Mouse (Mus musculus) forebrain, postnatal 0 days (tissue): ENCODE data around the gene Mob3b. TPM values are rescaled to one million over a fixed set of nuclear protein-coding genes. Genes with fewer than 3 reads are reported as not detected.

ENCODE experiments used
- ATAC-seq: fragments of 200-750 bp; cut with Nextera tagmentation; 2 replicates; pipeline ENCODE4 v1.8.0; 2017; ENCODE audit warnings: mild to moderate bottlenecking, moderate library complexity
- DNase-seq: peaks from one replicate; pipeline ENCODE4 v3.0.0-alpha.2; 2015
- H3K27ac ChIP-seq: fragments of 300-500 bp; sonication (generic); 2 replicates; pipeline ENCODE4 v1.5.1; 2014; ENCODE audit warnings: low read depth, mild to moderate bottlenecking, antibody characterized with exemption, low read length, moderate library complexity, mixed read lengths
- H3K27me3 ChIP-seq: fragments of 300-500 bp; sonication (generic); 2 replicates; pipeline ENCODE4 v1.6.1; 2014; ENCODE audit warnings: mild to moderate bottlenecking, low read length, mixed read lengths; ENCODE audit not compliant: insufficient read depth
- H3K36me3 ChIP-seq: fragments of 300-500 bp; sonication (generic); 2 replicates; pipeline ENCODE4 v1.6.1; 2014; ENCODE audit warnings: mild to moderate bottlenecking, moderate library complexity; ENCODE audit not compliant: insufficient read depth
- H3K4me1 ChIP-seq: fragments of 300-500 bp; sonication (generic); 2 replicates; pipeline ENCODE4 v1.6.1; 2014; ENCODE audit warnings: antibody characterized with exemption; ENCODE audit not compliant: insufficient read depth
- H3K4me2 ChIP-seq: fragments of 300-500 bp; sonication (generic); 2 replicates; pipeline ENCODE4 v1.6.1; 2014; ENCODE audit warnings: low read depth, mild to moderate bottlenecking, moderate library complexity
- H3K4me3 ChIP-seq: fragments of 300-500 bp; sonication (generic); 2 replicates; pipeline ENCODE4 v1.5.1; 2014; ENCODE audit warnings: low read depth, low read length, mixed read lengths
- H3K9ac ChIP-seq: fragments of 300-500 bp; sonication (generic); 2 replicates; pipeline ENCODE4 v1.6.1; 2014; ENCODE audit warnings: mild to moderate bottlenecking
- H3K9me3 ChIP-seq: fragments of 300-500 bp; sonication (generic); 2 replicates; pipeline ENCODE4 v1.6.1; 2016; ENCODE audit warnings: low read length
- CTCF ChIP-seq: sonication (generic); IDR thresholded peaks from 2 replicates; pipeline ENCODE4 v1.5.1; 2016; ENCODE audit warnings: antibody characterized with exemption, control low read depth, low read depth
- WGBS: fragments of 180-500 bp; shearing (Covaris S2); extraction: QIAGEN DNeasy Blood & Tissue Kit; methylation state at CpG from one replicate; pipeline ENCODE4 v1.1.7; 2014; 5-methylcytosine and 5-hydroxymethylcytosine counted together
- polyA plus RNA-seq: library from polyadenylated mRNA; unstranded; fragments of >200 nt; fragmentation: Nextera tagmentation; extraction: Ambion mirVana; gene quantifications from 2 replicates; pipeline ENCODE4 v1.2.1, GENCODE M21; 2015
- total RNA-seq: library from RNA; depleted of rRNA; stranded (reverse); fragments of >200 nt; gene quantifications from 2 replicates; pipeline ENCODE4 v1.2.3, GENCODE M21; 2014

Gene Mob3b
- total and polyA plus RNA-seq, 2 experiments from 2014 or later = 3.0 to 4.3 TPM

GRCm38 (mm10) chr4:35148326-35148725, 9.0 kb downstream of the Mob3b start:
- no peaks in the 10 kb centered on the region for H3K27me3 ChIP-seq
- H3K4me3 ChIP-seq = no peak overlapping the region
- ATAC-seq = no peak
- no peaks in the 10 kb centered on the region for H3K36me3 ChIP-seq
- H3K9me3 ChIP-seq = no peaks in the 10 kb centered on the region
- no peak for DNase-seq
- no peak overlapping the region for H3K9ac ChIP-seq
- no peaks in the 10 kb centered on the region for H3K4me1 ChIP-seq
- TF ChIP-seq CTCF = no peak
- WGBS = 89% methylated on average over 4 of the region's 4 CpGs
- H3K27ac ChIP-seq = no peak overlapping the region
- H3K4me2 ChIP-seq = no peak overlapping the region

DNA sequence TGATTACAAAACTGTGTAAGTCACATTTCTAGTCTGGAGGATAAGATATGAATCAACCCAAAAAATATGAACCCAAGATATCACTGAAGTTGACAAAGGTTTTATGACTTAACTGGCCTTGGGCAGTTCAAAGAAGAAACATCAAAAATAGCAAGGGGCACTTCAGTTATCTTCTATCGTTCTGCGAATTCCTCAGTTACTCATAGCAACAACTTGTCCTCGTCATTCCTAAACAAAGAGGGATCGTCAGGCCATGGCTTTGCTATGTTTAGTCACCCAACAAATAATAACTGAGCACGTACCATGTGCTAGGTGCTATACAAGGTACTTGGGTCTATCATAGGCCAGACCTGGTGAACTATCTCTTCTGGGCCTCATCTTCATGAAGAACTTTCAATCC, 10.7 kb downstream of the Mob3b start:
- no peaks in the 10 kb centered on the region for H3K36me3 ChIP-seq
- no peaks in the 10 kb centered on the region for H3K4me1 ChIP-seq
- ATAC-seq (no peak), DNase-seq (no peak)
- no peak overlapping the region for H3K4me2 ChIP-seq
- H3K9ac ChIP-seq = no peak overlapping the region
- no peak overlapping the region for H3K4me3 ChIP-seq
- WGBS = 93% methylated on average over 5 of the region's 5 CpGs
- no peaks in the 10 kb centered on the region for H3K9me3 ChIP-seq
- no peak for TF ChIP-seq CTCF
- H3K27ac ChIP-seq = no peak overlapping the region
- H3K27me3 ChIP-seq = no peaks in the 10 kb centered on the region

GRCm38 (mm10) chr4:35145726-35146125, 11.6 kb downstream of the Mob3b start:
- Histone ChIP-seq H3K9ac (no peak overlapping the region), H3K9me3 (no peaks in the 10 kb centered on the region), H3K4me2 (no peak overlapping the region), H3K4me1 (no peaks in the 10 kb centered on the region), H3K4me3 (no peak overlapping the region), H3K27ac (no peak overlapping the region), H3K36me3 (no peaks in the 10 kb centered on the region), H3K27me3 (no peaks in the 10 kb centered on the region)
- 91% methylated on average over 10 of the region's 10 CpGs for WGBS
- no peak for TF ChIP-seq CTCF
- no peak for ATAC-seq
- no peak for DNase-seq

GRCm38 (mm10) chr4:35143472-35144102, 13.7 kb downstream of the Mob3b start:
- Histone ChIP-seq H3K4me2 (no peak overlapping the region), H3K27ac (no peak overlapping the region), H3K4me3 (no peak overlapping the region), H3K36me3 (no peaks in the 10 kb centered on the region), H3K9ac (no peak overlapping the region), H3K9me3 (no peaks in the 10 kb centered on the region), H3K27me3 (no peaks in the 10 kb centered on the region), H3K4me1 (no peaks in the 10 kb centered on the region)
- ATAC-seq (no peak), DNase-seq (no peak)
- TF ChIP-seq CTCF = no peak
- WGBS = 82% methylated on average over 12 of the region's 12 CpGs

DNA sequence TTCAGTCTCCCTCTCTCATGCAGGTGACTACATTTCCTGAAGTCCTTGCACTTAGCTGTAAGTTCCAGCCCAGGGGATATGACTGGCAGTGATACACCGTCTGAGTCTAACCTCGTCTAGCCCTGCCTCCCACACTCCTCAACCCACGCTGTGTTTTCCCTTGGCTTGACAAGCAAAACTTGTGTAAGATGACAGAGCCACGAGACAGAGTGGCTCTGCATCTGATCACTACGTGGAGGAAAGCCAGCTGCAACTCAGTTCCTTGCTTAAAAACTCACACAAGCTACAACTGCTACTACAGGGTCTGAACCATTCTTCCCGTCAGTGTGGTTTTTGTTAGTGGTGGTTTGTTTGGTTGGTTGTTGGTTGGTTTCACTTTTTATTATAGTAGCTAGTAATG, 17.0 kb downstream of the Mob3b start:
- Histone ChIP-seq H3K36me3 (no peaks in the 10 kb centered on the region), H3K4me3 (no peak overlapping the region), H3K9me3 (no peaks in the 10 kb centered on the region), H3K9ac (no peak overlapping the region), H3K4me1 (no peaks in the 10 kb centered on the region), H3K4me2 (no peak overlapping the region), H3K27ac (no peak overlapping the region), H3K27me3 (no peaks in the 10 kb centered on the region)
- ATAC-seq (no peak), DNase-seq (no peak)
- WGBS = 76% methylated on average over 6 of the region's 6 CpGs
- no peak for TF ChIP-seq CTCF

DNA sequence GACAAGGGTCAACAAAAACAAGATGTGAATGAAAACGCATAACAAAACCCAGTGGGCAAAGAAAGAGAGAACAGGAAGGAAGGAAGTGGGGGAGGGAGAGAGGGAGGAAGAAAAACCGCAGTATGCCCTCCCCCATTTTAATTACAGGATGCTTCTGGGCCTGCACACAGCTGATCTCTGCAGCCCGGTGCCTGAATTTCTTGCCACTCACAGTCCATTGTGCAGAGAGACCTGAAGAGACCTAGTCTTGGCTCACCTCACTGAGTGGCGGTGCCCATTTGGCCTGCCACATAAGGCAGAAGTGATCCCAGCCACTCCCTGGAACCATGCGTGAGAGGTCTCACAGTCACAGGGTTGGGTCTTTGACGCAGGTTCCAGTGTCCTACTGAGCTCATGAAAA, 19.2 kb downstream of the Mob3b start:
- H3K4me1 ChIP-seq = no peaks in the 10 kb centered on the region
- H3K9me3 ChIP-seq = no peaks in the 10 kb centered on the region
- DNase-seq (no peak), ATAC-seq (no peak)
- WGBS = 47% methylated on average over 6 of the region's 6 CpGs
- no peak overlapping the region for H3K4me3 ChIP-seq
- no peak overlapping the region for H3K9ac ChIP-seq
- H3K4me2 ChIP-seq = no peak overlapping the region
- no peaks in the 10 kb centered on the region for H3K27me3 ChIP-seq
- no peaks in the 10 kb centered on the region for H3K36me3 ChIP-seq
- H3K27ac ChIP-seq = no peak overlapping the region
- TF ChIP-seq CTCF = no peak

GRCm38 (mm10) chr4:35136996-35137395, 20.3 kb downstream of the Mob3b start:
- WGBS = 82% methylated on average over 8 of the region's 8 CpGs
- ATAC-seq = no peak
- TF ChIP-seq CTCF = no peak
- Histone ChIP-seq H3K4me1 (no peaks in the 10 kb centered on the region), H3K9me3 (no peaks in the 10 kb centered on the region), H3K4me2 (no peak overlapping the region), H3K9ac (no peak overlapping the region), H3K27ac (no peak overlapping the region), H3K4me3 (no peak overlapping the region), H3K27me3 (no peaks in the 10 kb centered on the region), H3K36me3 (no peaks in the 10 kb centered on the region)
- DNase-seq = no peak
